Mouse (Mus musculus) midbrain, embryonic 13.5 days (tissue): ENCODE measurements around the gene Fmnl1. TPM values are rescaled to one million over a fixed set of nuclear protein-coding genes. Genes with fewer than 3 reads are reported as not detected.
A peak's percentile ranks its signal among the peaks of the same experiment; 100 is the strongest.

Experiments used
- ATAC-seq: fragments of 200-750 bp; cut with Nextera tagmentation; 2 replicates; pipeline ENCODE4 v1.8.0; 2017; ENCODE audit warnings: mild to moderate bottlenecking, moderate TSS enrichment, moderate library complexity
- H3K27ac ChIP-seq: fragments of 300-500 bp; sonication (generic); 2 replicates; pipeline ENCODE4 v1.5.1; 2015; ENCODE audit warnings: inconsistent platforms, mild to moderate bottlenecking, moderate library complexity
- H3K27me3 ChIP-seq: fragments of 300-500 bp; sonication (generic); 2 replicates; pipeline ENCODE4 v1.6.1; 2015; ENCODE audit warnings: mild to moderate bottlenecking, inconsistent platforms
- H3K36me3 ChIP-seq: fragments of 300-500 bp; sonication (generic); 2 replicates; pipeline ENCODE4 v1.6.1; 2015; ENCODE audit warnings: mild to moderate bottlenecking, inconsistent platforms
- H3K4me1 ChIP-seq: fragments of 300-500 bp; sonication (generic); replicated peaks from 2 replicates; pipeline ENCODE4 v1.6.1; 2015; ENCODE audit warnings: inconsistent platforms
- H3K4me2 ChIP-seq: fragments of 300-500 bp; sonication (generic); replicated peaks from 2 replicates; pipeline ENCODE4 v1.6.1; 2015; ENCODE audit warnings: moderate library complexity, mild to moderate bottlenecking, inconsistent platforms
- H3K4me3 ChIP-seq: fragments of 300-500 bp; sonication (generic); replicated peaks from 2 replicates; pipeline ENCODE4 v1.5.1; 2015; ENCODE audit warnings: mild to moderate bottlenecking, inconsistent platforms
- H3K9ac ChIP-seq: fragments of 300-500 bp; sonication (generic); replicated peaks from 2 replicates; pipeline ENCODE4 v1.6.1; 2015; ENCODE audit warnings: mild to moderate bottlenecking, inconsistent platforms
- H3K9me3 ChIP-seq: fragments of 300-500 bp; sonication (generic); 2 replicates; pipeline ENCODE4 v1.6.1; 2016; ENCODE audit warnings: mild to moderate bottlenecking, inconsistent platforms
- WGBS: fragments of 180-500 bp; shearing (Covaris S2); methylation state at CpG from one replicate; pipeline ENCODE4 v1.1.7; 2015; 5-methylcytosine and 5-hydroxymethylcytosine counted together
- polyA plus RNA-seq: library from polyadenylated mRNA; unstranded; fragments of >200 nt; fragmentation: Nextera tagmentation; extraction: Ambion mirVana; gene quantifications from 2 replicates; pipeline ENCODE4 v1.2.1, GENCODE M21; 2015

Fmnl1 gene
- polyA plus RNA-seq, 1 experiment from 2014 or later = 3.7 TPM

- Histone ChIP-seq H3K27me3 (peaks cover 55% of the 10 kb centered on the region), H3K36me3 (no peaks in the 10 kb centered on the region), H3K9ac (no peak overlapping the region), H3K27ac (no peak overlapping the region), H3K9me3 (no peaks in the 10 kb centered on the region), H3K4me3 (peak overlapping the region; percentile 68; the same call in 1 of the 2 replicates), H3K4me2 (peak overlapping the region; percentile 85), H3K4me1 (peaks cover 28% of the 10 kb centered on the region)
- 86% methylated on average over 5 of the region's 5 CpGs for WGBS
- no peak for ATAC-seq
These were observed 1.2 kb upstream of the Fmnl1 start for GRCm38 (mm10) chr11:103169664-103170063.

DNA sequence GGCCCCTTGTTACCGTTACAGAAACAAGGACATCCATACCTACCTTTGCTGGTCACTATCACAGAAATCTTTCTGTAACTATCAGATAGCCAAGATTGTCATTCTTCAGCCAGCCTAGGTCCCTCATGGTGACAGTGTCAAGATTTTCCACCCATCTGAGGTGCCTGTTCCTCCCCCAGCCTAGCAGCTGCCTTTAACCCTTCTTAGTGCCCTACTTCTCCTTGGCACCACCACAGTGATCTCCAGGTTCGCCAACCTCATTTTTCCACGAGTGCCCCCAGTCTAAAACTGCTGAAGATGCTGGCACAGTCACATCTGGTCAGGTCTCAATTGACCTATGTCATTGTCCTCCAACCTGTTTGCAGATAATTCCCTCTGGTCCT lies 805 bp upstream of the Fmnl1 start:
- Histone ChIP-seq H3K27ac (no peak overlapping the region), H3K9ac (peak overlapping the region; percentile 71), H3K27me3 (peaks cover 55% of the 10 kb centered on the region), H3K4me3 (peak overlapping the region; percentile 68), H3K4me2 (peak overlapping the region; percentile 85), H3K9me3 (no peaks in the 10 kb centered on the region), H3K36me3 (no peaks in the 10 kb centered on the region), H3K4me1 (peaks cover 31% of the 10 kb centered on the region)
- 49% methylated on average over 3 of the region's 3 CpGs for WGBS
- no peak for ATAC-seq

- H3K27ac ChIP-seq = no peak overlapping the region
- peak overlapping the region; percentile 71 for H3K9ac ChIP-seq
- peak overlapping the region; percentile 85 for H3K4me2 ChIP-seq
- H3K27me3 ChIP-seq = peaks cover 52% of the 10 kb centered on the region
- H3K36me3 ChIP-seq = no peaks in the 10 kb centered on the region
- H3K4me1 ChIP-seq = peaks cover 31% of the 10 kb centered on the region
- 2% methylated on average over 23 of the region's 23 CpGs for WGBS
- ATAC-seq = 0 out of 2 replicates have a peak, but pooled peaks have one; percentile 8
- H3K9me3 ChIP-seq = no peaks in the 10 kb centered on the region
- peak overlapping the region; percentile 68 for H3K4me3 ChIP-seq
These were observed 346 bp downstream of the Fmnl1 start for GRCm38 (mm10) chr11:103171286-103171620.

- WGBS = 51% methylated on average over 9 of the region's 9 CpGs
- H3K27me3 ChIP-seq = peaks cover 52% of the 10 kb centered on the region
- H3K4me2 ChIP-seq = peak overlapping the region; percentile 85
These were observed 940 bp downstream of the Fmnl1 start for GRCm38 (mm10) chr11:103171703-103172391.

GRCm38 (mm10) chr11:103172392-103173040 lies 1.6 kb downstream of the Fmnl1 start:
- Histone ChIP-seq H3K9me3 (no peaks in the 10 kb centered on the region), H3K9ac (no peak overlapping the region), H3K27me3 (peaks cover 52% of the 10 kb centered on the region), H3K4me1 (peaks cover 31% of the 10 kb centered on the region), H3K27ac (no peak overlapping the region), H3K36me3 (no peaks in the 10 kb centered on the region), H3K4me2 (peak overlapping the region; percentile 85), H3K4me3 (peak overlapping the region; percentile 68)
- WGBS = 69% methylated on average over 6 of the region's 6 CpGs
- ATAC-seq = no peak

More at GRCm38 (mm10) chr11:103171703-103172391, 940 bp downstream of the Fmnl1 start:
- Histone ChIP-seq H3K4me1 (peaks cover 31% of the 10 kb centered on the region), H3K36me3 (no peaks in the 10 kb centered on the region), H3K27ac (no peak overlapping the region), H3K9me3 (no peaks in the 10 kb centered on the region), H3K9ac (peak overlapping the region; percentile 71; the same call in 1 of the 2 replicates), H3K4me3 (peak overlapping the region; percentile 68)
- ATAC-seq = no peak

- peaks cover 31% of the 10 kb centered on the region for H3K4me1 ChIP-seq
- no peak overlapping the region for H3K27ac ChIP-seq
- H3K36me3 ChIP-seq = no peaks in the 10 kb centered on the region
- no peak for ATAC-seq
- H3K4me3 ChIP-seq = no peak overlapping the region
- H3K9me3 ChIP-seq = no peaks in the 10 kb centered on the region
- no peak overlapping the region for H3K9ac ChIP-seq
- H3K4me2 ChIP-seq = no peak overlapping the region
- peaks cover 52% of the 10 kb centered on the region for H3K27me3 ChIP-seq
- WGBS = 88% methylated on average over 7 of the region's 7 CpGs
These were observed 2.3 kb downstream of the Fmnl1 start for GRCm38 (mm10) chr11:103173041-103173770.

GRCm38 (mm10) chr11:103173771-103174344 lies 3.0 kb downstream of the Fmnl1 start:
- Histone ChIP-seq H3K27ac (no peak overlapping the region), H3K4me3 (no peak overlapping the region), H3K36me3 (no peaks in the 10 kb centered on the region), H3K27me3 (peaks cover 52% of the 10 kb centered on the region), H3K9me3 (no peaks in the 10 kb centered on the region), H3K9ac (no peak overlapping the region), H3K4me1 (peaks cover 31% of the 10 kb centered on the region), H3K4me2 (no peak overlapping the region)
- ATAC-seq = no peak
- 93% methylated on average over 11 of the region's 11 CpGs for WGBS

DNA sequence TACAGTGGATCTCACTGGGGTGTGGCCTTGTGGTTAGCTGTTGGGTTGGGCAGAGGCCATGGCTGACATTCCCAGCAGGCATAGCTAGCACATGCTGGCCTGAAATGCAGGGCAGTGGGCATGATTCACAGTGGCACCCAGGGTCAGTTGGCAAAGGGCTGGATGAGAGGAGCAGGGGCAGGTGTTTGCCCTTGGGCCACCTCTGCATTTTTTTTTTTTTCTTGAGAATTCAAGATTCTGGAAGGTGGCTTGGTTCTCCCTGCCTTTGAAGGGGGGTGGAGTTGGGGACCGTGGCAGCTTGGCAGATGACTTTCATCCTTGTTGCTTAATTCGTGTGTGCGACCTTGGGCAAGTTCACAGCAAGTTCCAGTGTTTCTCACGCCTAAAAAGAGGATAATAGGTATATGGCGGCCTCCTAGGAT lies 3.5 kb downstream of the Fmnl1 start:
- H3K27ac ChIP-seq = no peak overlapping the region
- H3K36me3 ChIP-seq = no peaks in the 10 kb centered on the region
- ATAC-seq = no peak
- H3K4me2 ChIP-seq = no peak overlapping the region
- H3K9me3 ChIP-seq = no peaks in the 10 kb centered on the region
- H3K9ac ChIP-seq = no peak overlapping the region
- H3K27me3 ChIP-seq = peaks cover 47% of the 10 kb centered on the region
- H3K4me1 ChIP-seq = peaks cover 31% of the 10 kb centered on the region
- 81% methylated on average over 5 of the region's 5 CpGs for WGBS
- no peak overlapping the region for H3K4me3 ChIP-seq

DNA sequence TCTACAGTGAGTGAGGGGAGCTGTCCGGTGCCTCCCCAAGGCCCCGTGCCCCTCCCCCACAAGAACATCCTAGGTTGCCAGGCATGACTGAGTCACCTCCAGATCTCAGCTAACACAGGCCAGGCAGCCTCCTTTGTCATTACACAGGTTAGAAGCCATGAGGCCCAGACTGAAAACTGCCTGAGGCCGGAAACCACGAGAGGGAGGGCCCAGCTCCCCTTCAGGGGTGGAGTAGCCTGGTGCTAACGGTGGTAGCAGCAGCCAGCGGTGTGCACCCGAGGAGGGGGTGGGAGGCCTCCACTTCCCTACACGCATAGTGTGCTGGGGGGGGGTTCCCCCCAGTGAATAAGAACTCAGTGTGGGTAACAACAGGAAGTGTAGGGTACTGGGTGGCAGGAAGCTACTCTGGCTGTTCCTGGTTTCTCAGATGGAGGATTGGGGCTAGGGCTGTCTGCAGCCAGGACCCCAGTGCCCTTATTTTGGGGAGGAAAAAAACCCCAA lies 4.0 kb downstream of the Fmnl1 start:
- Histone ChIP-seq H3K4me2 (no peak overlapping the region), H3K4me3 (no peak overlapping the region), H3K36me3 (no peaks in the 10 kb centered on the region), H3K27ac (no peak overlapping the region), H3K27me3 (peaks cover 43% of the 10 kb centered on the region), H3K4me1 (peaks cover 31% of the 10 kb centered on the region), H3K9ac (no peak overlapping the region), H3K9me3 (no peaks in the 10 kb centered on the region)
- ATAC-seq = no peak
- WGBS = 69% methylated on average over 8 of the region's 8 CpGs

GRCm38 (mm10) chr11:103175688-103176442 lies 5.0 kb downstream of the Fmnl1 start:
- H3K27ac ChIP-seq = no peak overlapping the region
- H3K9me3 ChIP-seq = no peaks in the 10 kb centered on the region
- no peak overlapping the region for H3K9ac ChIP-seq
- WGBS = 81% methylated on average over 14 of the region's 14 CpGs
- H3K36me3 ChIP-seq = no peaks in the 10 kb centered on the region
- H3K4me1 ChIP-seq = peaks cover 24% of the 10 kb centered on the region; the same call in 1 of the 2 replicates
- H3K4me2 ChIP-seq = no peak overlapping the region
- H3K4me3 ChIP-seq = no peak overlapping the region
- no peak for ATAC-seq
- H3K27me3 ChIP-seq = peaks cover 34% of the 10 kb centered on the region

- peaks cover 19% of the 10 kb centered on the region; the same call in 1 of the 2 replicates for H3K4me1 ChIP-seq
- no peaks in the 10 kb centered on the region for H3K36me3 ChIP-seq
- no peak for ATAC-seq
- peaks cover 28% of the 10 kb centered on the region for H3K27me3 ChIP-seq
- WGBS = 96% methylated on average over 1 of the region's 1 CpGs
- H3K9me3 ChIP-seq = no peaks in the 10 kb centered on the region
- no peak overlapping the region for H3K4me3 ChIP-seq
- no peak overlapping the region for H3K4me2 ChIP-seq
- H3K9ac ChIP-seq = no peak overlapping the region
- no peak overlapping the region for H3K27ac ChIP-seq
These were observed 5.6 kb downstream of the Fmnl1 start for GRCm38 (mm10) chr11:103176510-103176909.
